Mouse (Mus musculus) olfactory bulb, adult 2 months (tissue): ENCODE data around the gene E2f7. TPM values are rescaled to one million over a fixed set of nuclear protein-coding genes. Genes with fewer than 3 reads are reported as not detected.
"Not testable (repeated sequence)": the region's sequence is repeated elsewhere in the genome, so short reads cannot be mapped to it uniquely, and the experiment has no call there.

ENCODE experiments used
- H3K27ac ChIP-seq: fragments of 200-500 bp; 2 replicates; pipeline ENCODE4 v1.5.1; 2012; ENCODE audit warnings: low read depth, low read length; ENCODE audit not compliant: insufficient read depth
- H3K4me1 ChIP-seq: fragments of 200-500 bp; 2 replicates; pipeline ENCODE4 v1.6.1; 2012; ENCODE audit warnings: low read length; ENCODE audit not compliant: control insufficient read depth, insufficient read depth
- H3K4me3 ChIP-seq: fragments of 200-500 bp; 2 replicates; pipeline ENCODE4 v1.5.1; 2012; ENCODE audit warnings: mild to moderate bottlenecking, low read depth, low read length, moderate library complexity; ENCODE audit not compliant: insufficient read depth
- CTCF ChIP-seq: fragments of 200-500 bp; IDR thresholded peaks from 2 replicates; pipeline ENCODE4 v1.5.1; 2012; ENCODE audit warnings: low read depth, mild to moderate bottlenecking, low read length, moderate library complexity; ENCODE audit not compliant: insufficient read depth
- POLR2A ChIP-seq: fragments of 200-500 bp; IDR thresholded peaks from 2 replicates; pipeline ENCODE4 v1.6.1; 2012; ENCODE audit warnings: mild to moderate bottlenecking, low read depth, low read length, moderate library complexity; ENCODE audit not compliant: insufficient read depth
- WGBS: fragments of 180-500 bp; shearing (Covaris S2); methylation state at CpG from one replicate; pipeline ENCODE4 v1.1.7; 2018; 5-methylcytosine and 5-hydroxymethylcytosine counted together
- polyA plus RNA-seq: library from polyadenylated mRNA; stranded (reverse); fragments of >200 nt; gene quantifications from 2 replicates; pipeline ENCODE4 v1.2.4, GENCODE M21; 2012; ENCODE audit warnings: low replicate concordance; ENCODE audit not compliant: missing spikeins, insufficient read depth, insufficient read length

The E2f7 gene
- polyA plus RNA-seq, 1 experiment = not detected

DNA sequence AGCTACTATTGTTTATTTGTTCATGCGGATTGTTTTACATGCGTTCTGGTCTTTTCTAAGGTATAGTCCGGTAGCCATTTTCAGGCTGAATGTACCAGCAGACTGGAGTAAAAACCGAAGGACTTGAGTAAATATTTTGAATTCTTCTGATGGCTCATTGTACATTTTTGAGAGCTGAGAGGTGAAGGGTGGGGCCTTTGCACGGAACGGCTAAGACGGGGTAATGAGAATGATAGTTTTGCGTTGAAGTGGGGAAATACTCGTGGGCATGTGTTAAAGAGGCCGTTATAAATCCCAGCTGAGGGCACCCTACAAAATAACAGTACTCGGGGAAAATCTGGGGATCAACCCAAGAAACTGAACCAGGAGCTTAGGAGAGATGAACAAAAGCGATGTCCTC, 1.1 kb upstream of the E2f7 start:
- no peak overlapping the region for H3K27ac ChIP-seq
- H3K4me3 ChIP-seq = no peak overlapping the region
- 63% methylated on average over 12 of the region's 12 CpGs for WGBS
- TF ChIP-seq POLR2A = no peak
- no peak for TF ChIP-seq CTCF
- H3K4me1 ChIP-seq = peaks cover 6% of the 10 kb centered on the region

DNA sequence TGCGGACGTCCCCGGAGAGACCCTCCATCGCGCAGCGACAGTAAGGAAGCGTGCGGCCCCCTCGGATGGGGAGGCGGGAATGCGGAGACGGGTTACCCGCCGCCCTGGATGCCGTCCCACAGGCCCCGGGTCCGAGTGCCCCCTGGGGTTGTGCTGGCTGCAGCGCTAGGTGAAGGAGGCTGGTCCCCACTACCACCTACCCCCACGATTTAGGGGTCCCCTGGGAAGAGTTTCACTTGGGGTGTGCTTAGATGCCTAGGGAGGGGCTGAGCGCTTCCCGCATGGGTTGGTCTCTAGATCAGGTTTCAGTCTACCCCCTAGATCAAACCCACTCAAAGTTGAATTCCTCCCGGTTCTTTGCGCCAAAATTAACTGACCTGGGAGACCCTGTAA, 397 bp downstream of the E2f7 start:
- under 1% methylated on average over 23 of the region's 23 CpGs for WGBS
- Histone ChIP-seq H3K27ac (no peak overlapping the region), H3K4me3 (peak overlapping the region; percentile 62), H3K4me1 (peaks cover 6% of the 10 kb centered on the region)
- TF ChIP-seq CTCF = no peak
- TF ChIP-seq POLR2A = no peak

- TF ChIP-seq POLR2A = no peak
- TF ChIP-seq CTCF = no peak
- WGBS = 93% methylated on average over 9 of the region's 9 CpGs
- Histone ChIP-seq H3K4me1 (peaks cover 6% of the 10 kb centered on the region), H3K4me3 (no peak overlapping the region), H3K27ac (no peak overlapping the region)
These were observed 3.8 kb downstream of the E2f7 start for GRCm38 (mm10) chr10:110749081-110749480.

DNA sequence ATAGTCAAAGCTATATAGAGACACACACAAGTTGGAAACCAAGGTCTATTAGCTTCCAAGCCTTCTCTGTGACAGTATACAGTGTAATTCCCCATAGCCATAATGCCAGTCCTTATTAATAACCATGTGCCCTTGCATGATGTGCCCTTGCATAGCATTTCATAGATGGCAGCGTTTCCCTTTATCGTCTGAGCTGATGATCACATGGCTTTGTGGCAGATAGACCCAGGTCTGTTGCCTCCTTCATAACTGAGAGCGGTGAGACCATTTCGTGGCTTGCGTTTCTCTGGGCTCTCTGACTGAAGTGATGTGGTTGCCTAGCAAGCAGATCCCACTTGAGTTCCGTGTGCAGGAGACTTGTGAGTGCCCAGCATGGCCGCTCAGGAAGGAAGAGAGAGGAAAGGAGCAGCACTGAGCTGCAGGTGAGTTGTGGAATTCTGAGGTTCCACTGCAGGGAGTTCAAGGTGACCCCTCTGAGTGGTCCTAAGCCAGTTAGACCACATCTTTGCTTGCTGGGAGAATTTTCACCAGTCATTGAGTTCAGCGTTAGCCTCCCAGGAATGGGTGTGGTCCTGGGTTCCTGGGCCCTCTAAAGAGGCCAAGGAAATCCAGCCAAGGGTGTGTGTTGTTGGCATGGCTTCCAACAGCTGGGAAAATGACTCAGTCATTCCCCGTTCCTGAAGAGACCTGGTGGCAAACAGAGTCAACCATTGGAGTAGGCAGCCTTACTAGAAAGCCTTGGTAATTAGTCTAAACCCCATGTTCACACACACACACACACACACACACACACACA, 4.5 kb downstream of the E2f7 start:
- no peak overlapping the region for H3K4me3 ChIP-seq
- H3K4me1 ChIP-seq = peaks cover 5% of the 10 kb centered on the region
- no peak overlapping the region for H3K27ac ChIP-seq
- WGBS = 96% methylated on average over 9 of the region's 9 CpGs
- TF ChIP-seq CTCF (no peak), POLR2A (no peak)

- no peak for TF ChIP-seq CTCF
- TF ChIP-seq POLR2A = no peak
- Histone ChIP-seq H3K4me1 (no peaks in the 10 kb centered on the region), H3K27ac (no peak overlapping the region), H3K4me3 (no peak overlapping the region)
- WGBS = 81% methylated on average over 3 of the region's 3 CpGs
These were observed 7.6 kb downstream of the E2f7 start for GRCm38 (mm10) chr10:110752849-110753248.

GRCm38 (mm10) chr10:110755556-110755955, 10.3 kb downstream of the E2f7 start:
- Histone ChIP-seq H3K27ac (no peak overlapping the region), H3K4me1 (no peaks in the 10 kb centered on the region), H3K4me3 (no peak overlapping the region)
- 96% methylated on average over 10 of the region's 10 CpGs for WGBS
- TF ChIP-seq POLR2A (no peak), CTCF (no peak)

- TF ChIP-seq POLR2A = no peak
- no peak for TF ChIP-seq CTCF
- H3K4me3 ChIP-seq = no peak overlapping the region
- H3K4me1 ChIP-seq = no peaks in the 10 kb centered on the region
- WGBS = 91% methylated on average over 7 of the region's 7 CpGs
- H3K27ac ChIP-seq = no peak overlapping the region
These were observed 11.1 kb downstream of the E2f7 start for GRCm38 (mm10) chr10:110756271-110756793.

- not testable (repeated sequence) for H3K4me3 ChIP-seq, H3K4me1 ChIP-seq, H3K27ac ChIP-seq
- WGBS = 49% methylated on average over 7 of the region's 12 CpGs
These were observed 15.3 kb downstream of the E2f7 start for GRCm38 (mm10) chr10:110760552-110760951.

GRCm38 (mm10) chr10:110762134-110762884, 17.1 kb downstream of the E2f7 start:
- Histone ChIP-seq H3K27ac (no peak overlapping the region), H3K4me1 (no peaks in the 10 kb centered on the region), H3K4me3 (no peak overlapping the region)
- TF ChIP-seq POLR2A = no peak
- no peak for TF ChIP-seq CTCF
- 79% methylated on average over 16 of the region's 16 CpGs for WGBS
